Mouse (Mus musculus) lung, embryonic 14.5 days (tissue): Measurements from ENCODE around the gene Lig3. TPM values are rescaled to one million over a fixed set of nuclear protein-coding genes. Genes with fewer than 3 reads are reported as not detected.
A peak's percentile ranks its signal among the peaks of the same experiment; 100 is the strongest.

Experiments used
- ATAC-seq: fragments of 200-750 bp; cut with Nextera tagmentation; 2 replicates; pipeline ENCODE4 v1.8.0; 2017; ENCODE audit warnings: mild to moderate bottlenecking, moderate TSS enrichment, moderate library complexity; ENCODE audit not compliant: insufficient read depth
- DNase-seq: peaks from one replicate; pipeline ENCODE4 v3.0.0-alpha.2; 2015
- H3K27ac ChIP-seq: fragments of 300-500 bp; sonication (generic); 2 replicates; pipeline ENCODE4 v1.5.1; 2014; ENCODE audit warnings: low read depth, mild to moderate bottlenecking, moderate library complexity
- H3K27me3 ChIP-seq: fragments of 300-500 bp; sonication (generic); 2 replicates; pipeline ENCODE4 v1.6.1; 2014; ENCODE audit warnings: low read length, control low read depth; ENCODE audit not compliant: insufficient read depth
- H3K36me3 ChIP-seq: fragments of 300-500 bp; sonication (generic); 2 replicates; pipeline ENCODE4 v1.6.1; 2014; ENCODE audit warnings: control low read depth; ENCODE audit not compliant: insufficient read depth
- H3K4me1 ChIP-seq: fragments of 300-500 bp; sonication (generic); 2 replicates; pipeline ENCODE4 v1.6.1; 2014; ENCODE audit warnings: antibody characterized with exemption, control low read depth; ENCODE audit not compliant: insufficient read depth
- H3K4me2 ChIP-seq: fragments of 300-500 bp; sonication (generic); 2 replicates; pipeline ENCODE4 v1.6.1; 2014; ENCODE audit warnings: mild to moderate bottlenecking
- H3K4me3 ChIP-seq: fragments of 300-500 bp; sonication (generic); 2 replicates; pipeline ENCODE4 v1.5.1; 2014; ENCODE audit warnings: low read depth, low read length
- H3K9ac ChIP-seq: fragments of 300-500 bp; sonication (generic); 2 replicates; pipeline ENCODE4 v1.6.1; 2014
- H3K9me3 ChIP-seq: fragments of 300-500 bp; sonication (generic); 2 replicates; pipeline ENCODE4 v1.6.1; 2016; ENCODE audit warnings: low read depth, low read length, control low read depth
- CTCF ChIP-seq: IDR thresholded peaks from 2 replicates; pipeline ENCODE4 v1.5.1; 2016; ENCODE audit warnings: antibody characterized with exemption, low read depth
- WGBS: fragments of 180-500 bp; shearing (Covaris S2); extraction: QIAGEN DNeasy Blood & Tissue Kit; methylation state at CpG from one replicate; pipeline ENCODE4 v1.1.7; 2014; 5-methylcytosine and 5-hydroxymethylcytosine counted together
- polyA plus RNA-seq: library from polyadenylated mRNA; unstranded; fragments of >200 nt; fragmentation: Nextera tagmentation; extraction: Ambion mirVana; gene quantifications from 2 replicates; pipeline ENCODE4 v1.2.1, GENCODE M21; 2014

Lig3 gene
- polyA plus RNA-seq, result 40.8 and 41.0 TPM in 2 replicates

- peak; percentile 98 for DNase-seq
- H3K9me3 ChIP-seq, result no peaks in the 10 kb centered on the region
- H3K4me3 ChIP-seq, result peak within 1 kb of the TSS; percentile 88
- peak within 1 kb of the TSS; percentile 94 for H3K27ac ChIP-seq
- TF ChIP-seq CTCF, result peak; percentile 15; the same call in 1 of the 2 replicates
- H3K4me2 ChIP-seq, result peak within 1 kb of the TSS; percentile 66
- under 1% methylated on average over 88 of the region's 90 CpGs for WGBS
- H3K27me3 ChIP-seq, result no peaks in the 10 kb centered on the region
- peaks cover 24% of the 10 kb centered on the region for H3K36me3 ChIP-seq
- 0 out of 2 replicates have a peak, but pooled peaks cover 2% of the 10 kb centered on the region for H3K4me1 ChIP-seq
- peak within 1 kb of the TSS; percentile 92 for H3K9ac ChIP-seq
- ATAC-seq, result peak; percentile 96
Observed at GRCm38 (mm10) chr11:82780983-82781903, at the start of gene Lig3. Gene Lig3, plus strand, starts transcription at chr11:82781108.

DNA sequence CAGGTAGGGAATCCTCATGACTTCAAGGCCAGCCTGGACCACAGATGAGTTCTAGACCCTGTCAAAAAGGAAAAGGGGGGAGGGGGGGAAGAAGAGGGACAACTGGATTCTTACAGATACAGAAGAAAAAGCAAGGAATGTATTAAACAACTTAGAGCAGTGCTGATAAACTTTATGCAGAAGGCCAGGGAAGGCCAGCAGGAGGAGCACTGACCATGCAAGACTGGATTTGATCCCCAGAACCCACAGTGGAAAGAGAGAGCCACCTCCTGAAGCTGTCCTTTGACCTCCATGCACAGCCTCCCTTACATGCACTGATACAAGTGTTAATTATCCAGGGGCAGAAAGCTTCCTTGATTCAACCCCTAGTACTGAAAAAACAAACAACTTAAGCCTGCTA, 46.7 kb upstream of the Lig3 start:
- ATAC-seq, result no peak
- Histone ChIP-seq H3K9ac (no peak overlapping the region), H3K27me3 (no peaks in the 10 kb centered on the region), H3K4me2 (no peak overlapping the region), H3K4me1 (no peaks in the 10 kb centered on the region), H3K4me3 (no peak overlapping the region), H3K27ac (no peak overlapping the region), H3K36me3 (no peaks in the 10 kb centered on the region), H3K9me3 (no peaks in the 10 kb centered on the region)
- TF ChIP-seq CTCF, result 0 out of 2 replicates have a peak, but pooled peaks have one; percentile 19
- peak; percentile 4 for DNase-seq

GRCm38 (mm10) chr11:82739006-82739405, 41.9 kb upstream of the Lig3 start:
- Histone ChIP-seq H3K27me3 (no peaks in the 10 kb centered on the region), H3K9ac (no peak overlapping the region), H3K36me3 (no peaks in the 10 kb centered on the region), H3K27ac (no peak overlapping the region), H3K4me3 (no peak overlapping the region), H3K4me1 (no peaks in the 10 kb centered on the region), H3K9me3 (no peaks in the 10 kb centered on the region), H3K4me2 (no peak overlapping the region)
- DNase-seq, result no peak
- no peak for TF ChIP-seq CTCF
- no peak for ATAC-seq

DNA sequence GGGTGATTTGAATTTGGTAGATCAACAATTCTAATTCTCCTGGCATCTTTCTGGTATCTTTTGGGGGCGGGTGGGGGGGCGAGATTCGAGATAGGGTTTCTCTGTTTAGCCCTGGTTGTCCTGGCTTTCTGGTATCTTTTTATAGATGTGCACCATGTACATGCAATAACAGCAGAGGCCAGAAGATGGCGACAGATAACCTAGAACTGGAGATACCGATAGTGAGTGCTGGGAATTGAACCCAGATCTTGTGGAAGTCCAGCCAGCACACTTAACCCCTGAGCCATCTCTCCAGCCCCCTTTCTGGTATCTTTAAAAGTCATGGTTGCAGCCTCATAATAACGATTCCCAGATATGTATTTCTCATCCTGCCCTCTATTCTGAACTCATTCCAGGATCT, 34.8 kb upstream of the Lig3 start:
- peak; percentile 48 for DNase-seq
- WGBS, result 28% methylated on average over 6 of the region's 6 CpGs
- H3K4me1 ChIP-seq, result no peaks in the 10 kb centered on the region
- H3K9ac ChIP-seq, result no peak overlapping the region
- H3K4me3 ChIP-seq, result no peak overlapping the region
- peak; percentile 61 for TF ChIP-seq CTCF
- H3K4me2 ChIP-seq, result no peak overlapping the region
- no peaks in the 10 kb centered on the region for H3K36me3 ChIP-seq
- H3K9me3 ChIP-seq, result no peaks in the 10 kb centered on the region
- H3K27me3 ChIP-seq, result no peaks in the 10 kb centered on the region
- no peak for ATAC-seq
- no peak overlapping the region for H3K27ac ChIP-seq

GRCm38 (mm10) chr11:82746857-82747366, 34.0 kb upstream of the Lig3 start:
- H3K27ac ChIP-seq, result no peak overlapping the region
- no peak for TF ChIP-seq CTCF
- no peaks in the 10 kb centered on the region for H3K36me3 ChIP-seq
- no peaks in the 10 kb centered on the region for H3K9me3 ChIP-seq
- 0 out of 2 replicates have a peak overlapping the region, but pooled peaks have one; percentile 8 for H3K4me2 ChIP-seq
- no peak overlapping the region for H3K9ac ChIP-seq
- ATAC-seq, result no peak
- WGBS, result 72% methylated on average over 8 of the region's 8 CpGs
- H3K27me3 ChIP-seq, result no peaks in the 10 kb centered on the region
- no peaks in the 10 kb centered on the region for H3K4me1 ChIP-seq
- peak; percentile 3 for DNase-seq
- no peak overlapping the region for H3K4me3 ChIP-seq

- no peak overlapping the region for H3K4me2 ChIP-seq
- H3K9ac ChIP-seq, result no peak overlapping the region
- 54% methylated on average over 5 of the region's 6 CpGs for WGBS
- ATAC-seq, result no peak
- no peak overlapping the region for H3K27ac ChIP-seq
- no peak overlapping the region for H3K4me3 ChIP-seq
- H3K4me1 ChIP-seq, result no peaks in the 10 kb centered on the region
- no peak for DNase-seq
- no peaks in the 10 kb centered on the region for H3K27me3 ChIP-seq
- TF ChIP-seq CTCF, result no peak
- H3K9me3 ChIP-seq, result no peaks in the 10 kb centered on the region
- no peaks in the 10 kb centered on the region for H3K36me3 ChIP-seq
Observed at GRCm38 (mm10) chr11:82752349-82753115, 28.4 kb upstream of the Lig3 start.

- Histone ChIP-seq H3K9me3 (no peaks in the 10 kb centered on the region), H3K4me2 (no peak overlapping the region), H3K4me1 (no peaks in the 10 kb centered on the region), H3K27me3 (no peaks in the 10 kb centered on the region), H3K36me3 (no peaks in the 10 kb centered on the region), H3K4me3 (no peak overlapping the region), H3K9ac (no peak overlapping the region), H3K27ac (no peak overlapping the region)
- DNase-seq, result no peak
- ATAC-seq, result no peak
- WGBS, result 76% methylated on average over 1 of the region's 1 CpGs
- no peak for TF ChIP-seq CTCF
Observed at GRCm38 (mm10) chr11:82755919-82756318, 25.0 kb upstream of the Lig3 start.
